Mouse (Mus musculus) naive thymus-derived CD4-positive, alpha-beta T cell, adult 5 months (primary cell): ENCODE data around the gene Ppox. TPM values are rescaled to one million over a fixed set of nuclear protein-coding genes. Genes with fewer than 3 reads are reported as not detected.

Source experiments
- polyA plus RNA-seq: library from polyadenylated mRNA; unstranded; fragments of 100-300 nt; shearing (Covaris generic); gene quantifications from one replicate; pipeline ENCODE4 v1.2.1, GENCODE M21; 2017

The Ppox gene
- polyA plus RNA-seq, result 62.3 TPM

DNA sequence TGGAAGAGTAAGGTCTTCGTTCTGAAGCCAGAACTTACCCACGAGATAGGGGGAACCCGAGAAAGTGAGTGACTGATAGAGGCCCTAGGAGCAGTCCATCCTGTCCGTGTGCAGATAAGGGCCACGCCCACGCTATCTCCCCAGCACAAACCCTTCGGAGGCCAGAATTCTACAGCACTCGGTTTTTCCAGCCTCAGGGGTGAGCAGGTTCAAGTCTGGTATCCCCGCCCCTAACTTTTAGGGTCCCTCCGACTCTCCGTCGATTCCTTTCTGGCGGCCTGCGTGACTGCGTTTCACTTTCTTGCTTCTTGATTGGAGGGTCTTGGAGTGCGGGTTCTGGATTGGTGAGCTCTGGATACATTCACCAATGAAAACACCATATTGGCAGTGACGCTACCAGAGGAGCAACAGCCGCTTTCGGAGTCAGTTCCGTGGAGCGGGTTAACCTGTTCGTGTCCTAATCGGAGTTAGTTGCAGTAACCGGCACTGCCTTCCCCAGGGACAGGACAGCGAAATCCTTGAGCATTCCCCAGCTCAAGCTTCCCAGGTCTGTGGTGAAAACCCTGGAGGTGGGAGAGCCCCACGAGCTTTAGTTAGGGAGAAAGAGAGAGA lies at the start of gene Ppox:
Gene Ppox, minus strand, starts transcription at position 271 of the 612 bp plus-strand sequence.

DNA sequence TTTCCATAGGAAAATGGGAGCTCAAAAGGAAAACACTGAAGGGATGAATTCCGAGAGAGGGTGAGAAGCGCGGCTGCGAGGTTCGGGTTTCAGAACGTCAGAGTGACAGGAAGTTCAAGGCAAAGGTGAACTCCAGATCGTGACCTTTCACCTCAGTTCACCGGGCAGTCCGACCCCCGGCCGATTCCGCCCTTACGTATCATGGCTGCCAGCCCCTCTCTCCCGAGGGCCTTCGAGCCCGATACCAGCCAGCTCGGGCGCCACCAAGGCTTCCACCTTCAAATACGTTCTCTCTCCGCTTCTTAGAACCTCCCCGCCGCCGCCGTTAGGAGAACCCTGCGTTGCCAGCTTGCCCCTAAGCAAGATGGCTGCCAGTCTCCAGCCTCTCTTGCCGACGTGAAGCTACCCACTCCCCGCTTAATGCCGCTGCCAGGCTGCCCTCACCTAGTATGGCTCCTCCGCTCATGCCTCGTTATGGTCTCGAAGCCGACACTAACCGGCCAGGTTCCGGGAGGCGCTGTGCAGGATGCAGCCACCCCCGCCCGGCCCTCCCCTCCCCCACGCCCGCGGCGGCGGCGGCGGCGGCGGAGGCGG lies 48.0 kb upstream of the Ppox start, which contains the start of gene Dedd:
Gene Dedd, plus strand, starts transcription at position 307 of the 594 bp plus-strand sequence.

DNA sequence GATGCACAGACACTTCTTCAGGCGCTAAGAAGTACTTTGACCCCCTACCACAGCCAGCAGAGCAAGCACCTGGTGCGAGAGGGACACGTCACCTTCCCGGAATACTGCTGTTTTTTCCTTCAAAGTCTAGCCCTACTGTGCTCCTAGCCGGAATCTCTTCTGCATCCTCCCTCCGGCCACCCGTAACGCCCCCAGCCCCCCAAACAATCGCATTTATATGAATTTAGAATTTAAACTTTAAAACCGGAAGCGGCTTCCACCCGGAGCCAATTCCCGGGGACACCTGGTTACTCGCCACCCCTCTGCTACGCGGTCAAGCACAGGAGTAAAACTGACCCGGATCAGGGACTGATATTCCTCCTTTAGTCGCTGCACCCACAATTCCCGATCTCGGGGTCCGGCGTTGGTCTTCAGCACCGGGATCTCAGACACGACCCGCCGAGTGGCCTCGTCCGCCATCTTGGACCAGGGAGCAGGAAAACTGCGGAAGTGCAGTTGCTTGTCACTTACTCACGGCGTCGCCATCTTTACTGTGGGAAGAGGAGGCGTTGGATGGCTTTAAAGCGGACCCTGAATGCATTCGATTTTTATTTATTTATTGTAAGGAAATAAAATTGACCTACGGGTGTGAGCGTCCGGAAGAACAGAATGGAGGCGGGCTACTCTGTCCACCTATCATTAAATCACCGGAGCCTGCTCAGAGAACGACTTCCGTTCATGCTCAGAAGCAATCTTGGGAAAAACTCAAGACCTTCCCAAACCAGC lies 13.5 kb upstream of the Ppox start, which contains the start of gene Ufc1:
Gene Ufc1, minus strand, starts transcription at position 727 of the 765 bp plus-strand sequence.

DNA sequence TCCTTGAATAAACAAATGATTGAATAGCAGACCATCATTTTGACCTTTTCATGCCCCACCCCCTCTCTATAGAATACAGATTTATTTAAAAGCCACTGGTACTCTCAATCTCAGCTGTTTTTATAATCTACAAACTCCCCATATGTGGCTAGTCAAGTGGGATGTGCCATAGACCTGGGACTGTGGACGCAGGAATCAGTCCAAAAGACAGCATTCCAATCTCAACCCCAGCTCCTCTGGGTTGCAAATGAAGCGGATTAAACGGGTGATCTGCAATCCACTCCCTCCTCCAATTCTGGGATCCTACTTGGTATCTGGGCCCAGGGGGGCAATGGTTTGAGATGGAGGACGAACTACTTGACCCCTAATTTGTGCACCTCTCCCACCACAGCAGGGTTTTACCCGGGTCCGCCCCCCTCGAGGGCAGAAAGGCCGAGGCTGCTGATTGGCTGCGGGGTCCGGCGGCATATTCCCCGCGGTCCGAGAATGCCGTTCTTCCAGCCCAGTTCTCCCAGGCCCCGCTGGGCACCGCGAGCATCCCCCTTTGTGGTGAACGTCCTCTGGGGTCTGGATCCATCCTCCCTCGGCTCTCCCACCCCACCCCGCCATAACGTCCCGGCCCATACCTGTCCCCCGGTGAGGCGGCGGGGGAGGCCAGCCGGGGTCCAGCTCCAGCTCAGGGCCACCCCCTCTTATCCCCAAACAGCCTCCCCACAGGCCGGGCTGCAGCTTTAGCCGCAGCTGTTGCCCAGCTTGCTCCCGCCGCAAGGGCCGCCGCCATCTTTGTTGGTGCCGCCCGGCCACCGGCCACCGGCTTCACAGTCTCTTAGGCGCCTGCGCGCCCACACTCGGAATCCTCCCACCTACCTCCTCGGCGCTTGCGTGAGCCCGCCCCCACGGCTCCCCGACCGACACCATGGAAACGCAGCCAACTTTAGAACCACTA lies 6.4 kb upstream of the Ppox start, which contains the start of gene Usp21:
Gene Usp21, minus strand, starts transcription at position 856 of the 946 bp plus-strand sequence.

DNA sequence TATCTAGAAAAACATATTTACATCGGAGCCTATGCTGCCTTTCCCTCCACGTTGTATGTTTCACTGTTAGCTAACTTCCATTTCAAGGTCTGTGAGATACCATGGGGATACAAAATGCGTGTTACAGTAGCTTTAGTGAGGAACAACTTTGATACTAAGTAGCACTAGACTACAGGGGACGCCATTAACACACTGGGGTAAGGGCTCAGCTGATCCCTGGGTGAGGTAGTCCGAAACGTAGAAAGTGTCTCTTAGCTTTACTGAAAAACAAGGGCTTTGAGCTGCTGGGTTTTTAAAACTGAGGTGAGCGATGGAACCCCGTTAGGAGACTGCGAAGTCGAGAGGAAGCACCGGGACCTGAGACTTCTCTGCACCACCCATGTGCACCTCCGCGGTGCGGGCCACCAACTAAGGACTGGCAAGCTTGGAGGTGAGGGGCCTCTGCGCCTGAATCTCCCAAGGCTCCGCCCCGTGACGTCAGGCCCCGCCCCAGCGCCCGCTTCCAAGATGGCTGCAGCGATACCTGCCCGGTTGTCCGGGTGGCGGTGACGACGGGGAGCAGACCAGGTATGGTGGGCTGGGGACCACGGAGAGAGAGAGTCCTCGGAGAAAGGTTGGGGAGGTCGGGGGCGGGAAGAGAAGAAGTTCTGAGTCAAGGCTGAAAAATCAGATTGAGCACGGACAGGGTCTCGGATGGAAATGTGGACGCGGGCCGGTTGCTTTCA lies 11.0 kb downstream of the Ppox start, which contains the start of gene B4galt3:
Gene B4galt3, plus strand, starts transcription at position 481 of the 725 bp plus-strand sequence.

DNA sequence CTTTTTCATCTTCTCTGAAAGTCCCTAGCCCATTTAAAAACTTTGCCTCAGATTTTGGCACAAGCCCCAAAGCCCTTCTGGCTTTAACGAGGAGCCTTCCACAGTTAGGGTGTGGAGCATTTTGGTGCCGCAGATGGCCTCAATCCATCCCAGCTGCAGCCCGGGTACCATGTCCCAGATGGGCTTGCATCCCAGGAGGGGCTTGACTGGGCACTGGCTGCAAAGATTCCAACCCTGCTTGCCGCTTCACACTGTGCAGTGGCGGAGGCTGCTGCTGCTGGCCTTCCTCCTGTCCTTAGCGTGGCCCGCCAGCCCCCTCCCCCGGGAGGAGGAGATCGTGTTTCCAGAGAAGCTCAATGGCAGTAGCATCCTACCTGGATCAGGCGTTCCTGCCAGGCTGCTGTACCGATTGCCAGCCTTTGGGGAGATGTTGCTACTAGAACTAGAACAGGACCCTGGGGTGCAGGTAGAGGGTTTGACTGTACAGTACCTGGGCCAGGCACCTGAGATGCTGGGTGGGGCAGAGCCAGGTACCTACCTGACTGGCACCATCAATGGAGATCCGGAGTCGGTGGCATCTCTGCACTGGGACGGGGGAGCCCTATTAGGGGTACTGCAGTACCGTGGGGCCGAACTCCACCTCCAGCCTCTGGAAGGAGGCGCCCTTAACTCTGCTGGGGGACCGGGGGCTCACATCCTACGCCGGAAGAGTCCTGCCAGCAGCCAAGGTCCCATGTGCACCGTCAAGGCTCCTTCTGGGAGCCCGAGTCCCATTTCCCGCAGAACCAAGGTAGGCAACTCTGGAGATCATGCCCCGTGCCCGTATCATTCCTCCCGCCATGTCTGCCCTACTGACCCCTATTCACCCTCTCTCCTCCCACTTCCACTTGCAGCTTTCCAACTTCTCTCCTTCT lies 30.0 kb downstream of the Ppox start, which contains the start of gene Ndufs2:
Gene Ndufs2, minus strand, starts transcription at position 709 of the 914 bp plus-strand sequence.

DNA sequence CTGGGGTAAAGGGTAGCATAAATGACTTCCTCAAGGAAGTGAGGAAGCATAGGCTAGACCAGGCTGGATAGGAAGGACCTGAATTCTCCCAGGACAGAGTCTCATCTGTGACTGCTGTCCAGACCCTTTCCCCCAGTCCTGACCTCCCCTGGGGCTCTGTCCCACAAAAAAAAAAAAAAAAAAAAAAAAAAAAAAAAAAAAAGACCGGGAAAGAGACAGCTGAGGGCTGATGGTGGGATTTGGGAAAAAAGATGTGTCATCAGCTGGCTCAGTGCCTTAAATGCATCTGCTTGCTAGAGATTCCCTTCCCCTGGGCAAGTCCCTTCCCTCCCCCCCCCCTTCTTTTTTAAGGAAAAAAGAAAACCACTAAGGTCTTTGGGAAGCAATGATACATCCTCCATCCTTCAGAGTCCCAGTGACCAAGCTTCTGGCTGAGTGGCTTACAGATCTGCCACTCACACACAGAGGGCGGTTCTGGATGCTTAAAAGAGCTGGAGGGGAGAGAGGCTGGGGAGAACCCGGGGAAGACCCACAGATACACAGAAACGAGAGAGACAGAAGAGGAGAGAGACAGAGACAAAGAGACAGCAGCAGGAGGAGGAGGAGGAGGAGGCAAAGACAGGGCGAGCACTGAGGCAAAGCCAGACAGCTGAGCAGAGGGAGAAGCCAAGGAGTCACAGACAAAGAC lies 30.9 kb downstream of the Ppox start, which contains the start of gene Adamts4:
Gene Adamts4, plus strand, starts transcription at position 509 of the 688 bp plus-strand sequence.

DNA sequence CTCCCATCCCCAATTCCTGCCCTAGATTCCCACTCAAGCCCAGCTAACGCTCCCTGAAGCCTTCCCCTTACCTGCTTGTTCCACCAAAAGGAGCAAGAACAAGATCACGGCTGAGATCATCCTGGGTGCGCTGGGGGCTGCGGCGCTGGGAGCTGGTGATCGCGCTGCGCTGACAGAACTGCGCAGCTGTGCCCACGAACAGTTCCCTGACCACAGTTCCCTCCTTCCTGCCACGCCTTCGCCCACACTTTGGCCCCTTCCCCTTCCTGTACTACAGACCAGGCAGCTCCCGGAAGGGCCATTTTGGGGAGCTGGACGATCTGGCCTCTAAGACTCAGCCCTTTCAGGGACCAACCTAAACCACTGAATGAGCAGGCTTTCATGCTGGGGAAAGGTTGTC lies 46.9 kb downstream of the Ppox start, which contains the start of gene Fcer1g:
Gene Fcer1g, minus strand, starts transcription at position 240 of the 400 bp plus-strand sequence.

Other genes with a start within 250 kb of the Ppox start
- 1.3 TPM for gene Fcgr3, start 216.3 kb downstream of the Ppox start, polyA plus RNA-seq
- not detected for gene Cfap126, start 167.3 kb downstream of the Ppox start, polyA plus RNA-seq
- 119 TPM for gene Sdhc, start 130.6 kb downstream of the Ppox start, polyA plus RNA-seq
- not detected for gene Mpz, start 130.5 kb downstream of the Ppox start, polyA plus RNA-seq
- gene Pcp4l1, start 84.9 kb downstream of the Ppox start, polyA plus RNA-seq, result not detected
- gene Nr1i3, start 67.2 kb downstream of the Ppox start, polyA plus RNA-seq, result 0.37 TPM
- 17.5 TPM for gene Tomm40l, start 58.7 kb downstream of the Ppox start, polyA plus RNA-seq
- not detected for gene Apoa2, start 56.1 kb downstream of the Ppox start, polyA plus RNA-seq
- not detected for gene Fcer1g, start 46.8 kb downstream of the Ppox start, polyA plus RNA-seq
- 0.12 TPM for gene Adamts4, start 30.8 kb downstream of the Ppox start, polyA plus RNA-seq
- 124 TPM for gene Ndufs2, start 29.8 kb downstream of the Ppox start, polyA plus RNA-seq
- 51.8 TPM for gene B4galt3, start 10.9 kb downstream of the Ppox start, polyA plus RNA-seq
- gene Usp21, start 6.8 kb upstream of the Ppox start, polyA plus RNA-seq, result 57.4 TPM
- gene Ufc1, start 13.8 kb upstream of the Ppox start, polyA plus RNA-seq, result 50.7 TPM
- 32.6 TPM for gene Dedd, start 48.0 kb upstream of the Ppox start, polyA plus RNA-seq
- gene Nit1, start 64.5 kb upstream of the Ppox start, polyA plus RNA-seq, result 39.4 TPM
- 112 TPM for gene Pfdn2, start 64.5 kb upstream of the Ppox start, polyA plus RNA-seq
- not detected for gene Klhdc9, start 79.6 kb upstream of the Ppox start, polyA plus RNA-seq
- gene Nectin4, start 88.9 kb upstream of the Ppox start, polyA plus RNA-seq, result 0.10 TPM
- gene Arhgap30, start 107.8 kb upstream of the Ppox start, polyA plus RNA-seq, result 159 TPM
- gene Usf1, start 130.1 kb upstream of the Ppox start, polyA plus RNA-seq, result 73.6 TPM
- gene Tstd1, start 137.7 kb upstream of the Ppox start, polyA plus RNA-seq, result 3.6 TPM
- 0.19 TPM for gene F11r, start 156.3 kb upstream of the Ppox start, polyA plus RNA-seq
- gene Alyref2, start 222.3 kb upstream of the Ppox start, polyA plus RNA-seq, result 7.3 TPM